Mouse (Mus musculus): ENCODE results near the gene Gstz1.
"Not testable (repeated sequence)": the region's sequence is repeated elsewhere in the genome, so short reads cannot be mapped to it uniquely, and the experiment has no call there.

The Gstz1 gene

DNA sequence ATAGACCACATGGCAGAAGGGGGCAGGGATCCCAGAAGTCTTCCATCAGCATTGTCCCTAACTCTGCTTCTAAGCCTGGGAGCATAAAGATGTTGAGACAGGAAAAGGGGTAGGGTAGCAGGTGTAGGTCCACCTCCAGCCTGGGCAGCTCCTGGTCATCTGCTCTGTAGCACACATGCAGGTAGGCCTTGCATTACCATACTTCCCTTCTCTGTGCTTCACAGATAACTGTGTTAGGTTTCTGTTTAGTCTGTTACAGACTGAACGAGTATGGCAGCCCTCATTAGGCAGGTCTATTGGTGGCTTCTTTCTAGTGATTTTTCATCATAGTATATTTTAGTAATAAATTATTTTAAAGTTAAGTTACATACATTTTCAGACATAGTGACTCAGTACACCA lies 13.3 kb downstream of the Gstz1 start:
- no peak for DNase-seq

DNA sequence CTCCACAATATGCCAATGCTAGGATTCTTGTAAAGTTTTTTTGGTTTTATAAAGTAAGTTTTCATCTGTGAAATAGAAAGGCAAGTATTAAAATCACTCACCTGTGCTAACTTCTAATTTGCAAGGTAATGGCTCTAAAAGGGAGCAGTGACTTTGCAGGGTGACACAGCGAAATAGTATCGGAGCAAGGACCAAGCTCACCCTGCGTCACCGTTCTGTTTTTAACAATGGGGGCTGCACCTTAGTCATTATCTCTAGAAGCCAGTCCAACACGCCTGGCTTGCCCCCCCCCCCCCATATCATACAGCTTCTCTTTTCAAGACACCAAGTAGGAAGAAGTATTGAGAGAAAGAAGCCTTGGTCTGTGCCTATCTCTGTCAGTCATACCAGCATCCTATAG lies 13.8 kb downstream of the Gstz1 start:
- peak; percentile 56 for DNase-seq

DNA sequence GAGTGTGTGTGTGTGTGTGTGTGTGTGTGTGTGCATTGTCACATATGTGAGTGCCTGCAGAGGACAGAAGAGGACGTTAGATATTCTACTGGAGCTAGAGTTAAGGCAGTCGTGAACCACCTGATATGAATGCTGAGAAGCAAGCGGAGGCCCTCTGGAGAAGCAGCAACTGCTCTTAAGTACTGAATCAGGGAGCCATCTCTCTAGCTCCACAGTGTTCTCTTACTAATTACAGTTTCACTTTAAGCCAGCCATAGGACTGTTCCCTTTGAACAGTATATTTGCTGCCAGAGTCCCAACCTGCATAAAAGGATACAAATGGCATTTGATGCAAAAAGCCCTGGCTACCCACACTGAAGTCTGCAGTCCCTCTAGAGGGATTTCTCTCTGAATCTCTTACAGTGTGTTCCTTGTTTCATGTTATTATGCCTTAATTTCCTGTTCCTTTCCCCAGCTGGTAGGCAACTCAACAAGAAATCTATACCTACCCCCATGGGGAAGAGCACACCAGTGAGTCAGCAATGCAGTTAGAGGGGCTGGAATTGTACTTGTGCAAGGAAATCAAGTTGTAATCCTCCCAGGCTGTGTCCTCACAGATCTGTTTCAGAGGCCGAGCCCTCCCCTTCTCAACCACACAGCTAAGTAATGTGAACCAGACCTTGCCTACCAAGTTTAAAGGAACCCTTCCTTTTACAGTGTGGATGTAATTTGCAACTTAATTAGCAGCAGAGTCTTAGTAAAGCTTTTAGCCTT lies 28.4 kb downstream of the Gstz1 start:
- DNase-seq: no peak

DNA sequence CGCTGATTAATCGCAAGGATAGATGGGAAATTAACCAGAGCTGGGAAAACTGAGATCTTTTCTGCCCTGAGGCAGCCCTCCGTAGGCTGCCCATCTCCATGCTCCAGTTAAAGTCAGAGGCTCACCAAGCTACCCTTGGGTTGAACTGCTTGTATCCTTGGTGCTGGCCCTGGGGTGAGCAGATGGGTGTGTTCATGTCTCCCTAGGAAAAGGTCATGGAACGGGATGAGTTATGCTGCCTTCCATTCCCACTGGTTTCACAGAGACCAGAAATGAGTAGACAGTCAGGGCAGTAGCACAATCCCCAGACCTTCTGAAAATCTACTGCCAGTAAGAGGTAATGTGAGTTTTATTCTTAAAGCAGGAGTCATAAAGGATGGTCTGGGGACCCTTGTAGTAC lies 30.7 kb downstream of the Gstz1 start:
- no peak for DNase-seq

DNA sequence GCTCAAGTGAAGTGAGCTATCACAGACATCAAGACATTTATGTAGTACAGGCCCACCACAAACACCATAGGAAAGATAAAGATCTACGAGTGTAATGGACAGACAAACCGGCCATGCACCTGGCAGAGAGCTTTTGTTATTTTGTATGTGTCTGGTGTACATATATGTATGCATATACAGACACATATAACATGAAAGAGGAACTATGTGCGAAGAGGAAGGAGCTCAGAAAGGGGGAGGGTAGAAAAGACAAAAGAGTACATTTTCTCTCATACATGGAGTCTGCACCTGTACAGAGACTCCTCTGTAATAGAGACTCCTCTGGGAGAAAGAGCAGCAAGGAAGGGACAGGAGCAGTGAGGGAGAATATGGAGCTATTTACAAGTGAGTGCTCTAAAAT lies 46.0 kb downstream of the Gstz1 start:
- DNase-seq: no peak

DNA sequence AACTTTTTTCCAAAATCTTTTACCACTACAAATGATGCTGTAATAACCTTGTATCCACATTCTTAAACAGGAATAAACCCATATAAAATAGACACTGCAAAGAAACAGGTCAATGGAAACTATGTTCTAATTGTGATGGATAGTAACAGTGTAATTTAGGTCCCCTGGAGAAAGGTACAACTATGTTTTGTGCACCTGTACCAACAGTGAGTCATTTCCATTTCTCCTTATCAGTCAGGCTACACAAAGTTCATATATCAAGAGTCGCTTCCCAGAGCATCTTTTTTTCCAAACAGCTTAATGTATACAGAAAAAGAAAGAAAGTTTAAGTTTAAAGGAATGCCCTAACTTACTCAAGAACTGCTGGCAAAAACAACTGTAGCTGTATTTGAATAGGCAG lies 48.1 kb downstream of the Gstz1 start:
- no peak for DNase-seq

DNA sequence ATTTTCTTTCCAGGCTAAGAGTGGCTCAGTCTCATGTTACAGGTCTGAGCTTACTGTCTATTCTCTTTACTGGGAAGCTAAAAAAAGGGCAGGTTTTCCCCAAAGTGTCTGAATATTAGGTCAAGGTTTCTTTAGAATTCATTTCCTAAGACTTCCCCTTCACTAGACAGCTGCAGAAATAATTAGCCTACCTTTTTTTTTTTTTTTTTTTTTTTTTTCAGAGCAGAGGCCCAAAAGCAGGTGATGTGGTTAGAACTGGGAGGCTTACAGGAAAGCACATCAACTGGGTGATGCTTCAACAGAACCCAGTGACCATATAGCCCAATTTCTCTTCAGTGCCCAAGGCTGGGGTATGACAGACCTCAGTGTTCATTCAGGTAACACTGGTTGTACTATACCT lies 49.3 kb downstream of the Gstz1 start:
- no peak for DNase-seq

DNA sequence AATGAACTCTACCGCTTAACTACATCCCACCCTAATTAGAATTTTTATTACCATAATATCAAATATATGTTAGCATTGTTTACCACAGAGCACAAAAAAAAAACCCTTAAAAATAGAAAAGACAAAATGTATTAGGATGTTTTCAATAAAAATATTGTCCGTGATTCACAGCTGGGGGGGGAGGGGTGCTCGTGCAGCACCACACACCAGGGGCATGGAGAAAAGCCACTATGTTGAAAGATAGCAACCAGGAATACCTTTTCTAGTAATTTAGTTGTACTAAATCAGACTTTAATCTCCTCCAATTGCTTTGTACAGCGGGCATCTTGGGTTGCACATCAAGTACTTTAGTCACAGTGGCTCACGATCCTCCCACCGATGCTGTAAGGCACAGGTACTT lies 51.8 kb downstream of the Gstz1 start:
- no peak for DNase-seq

DNA sequence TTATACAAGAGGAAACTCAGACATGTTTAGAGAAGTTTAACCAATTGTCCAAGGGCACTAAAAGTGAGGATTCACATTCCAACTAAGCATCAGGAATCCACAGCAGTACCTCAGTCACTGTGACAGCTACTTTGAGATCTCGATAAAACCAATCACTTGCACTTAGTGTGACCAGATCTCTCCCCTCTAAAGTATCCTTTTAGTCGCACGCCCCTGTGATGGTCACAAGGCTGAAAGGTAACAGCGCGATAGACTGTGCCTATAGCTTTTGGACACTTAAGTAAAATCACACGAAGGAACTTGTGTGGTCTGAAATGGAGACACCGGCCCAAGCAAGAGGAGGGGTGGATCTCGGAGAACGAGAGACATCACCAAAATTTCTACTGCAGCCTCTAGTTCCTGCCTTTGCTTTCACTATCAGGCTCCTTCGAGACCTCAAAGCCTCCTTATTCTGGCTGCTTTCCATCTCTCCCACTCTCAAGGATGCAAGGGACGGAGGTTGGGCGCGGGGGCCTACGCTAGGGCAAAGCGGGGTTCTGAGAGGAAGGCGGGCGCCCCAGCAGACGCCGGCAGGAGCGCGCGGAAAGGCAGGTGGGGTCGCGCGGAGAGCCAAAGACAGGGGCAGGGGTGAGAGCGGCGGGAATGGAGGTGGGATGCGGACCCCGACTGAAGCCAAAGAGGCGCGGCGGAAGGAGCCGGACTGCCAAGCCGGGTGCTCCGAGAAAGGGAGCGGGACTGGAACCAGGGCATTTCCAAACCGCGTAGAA lies 52.4 kb downstream of the Gstz1 start, which contains the start of gene Samd15:
Gene Samd15 (plus strand): TSS at position 518 of the 767 bp plus-strand sequence.
- DNase-seq: peak; percentile 17

DNA sequence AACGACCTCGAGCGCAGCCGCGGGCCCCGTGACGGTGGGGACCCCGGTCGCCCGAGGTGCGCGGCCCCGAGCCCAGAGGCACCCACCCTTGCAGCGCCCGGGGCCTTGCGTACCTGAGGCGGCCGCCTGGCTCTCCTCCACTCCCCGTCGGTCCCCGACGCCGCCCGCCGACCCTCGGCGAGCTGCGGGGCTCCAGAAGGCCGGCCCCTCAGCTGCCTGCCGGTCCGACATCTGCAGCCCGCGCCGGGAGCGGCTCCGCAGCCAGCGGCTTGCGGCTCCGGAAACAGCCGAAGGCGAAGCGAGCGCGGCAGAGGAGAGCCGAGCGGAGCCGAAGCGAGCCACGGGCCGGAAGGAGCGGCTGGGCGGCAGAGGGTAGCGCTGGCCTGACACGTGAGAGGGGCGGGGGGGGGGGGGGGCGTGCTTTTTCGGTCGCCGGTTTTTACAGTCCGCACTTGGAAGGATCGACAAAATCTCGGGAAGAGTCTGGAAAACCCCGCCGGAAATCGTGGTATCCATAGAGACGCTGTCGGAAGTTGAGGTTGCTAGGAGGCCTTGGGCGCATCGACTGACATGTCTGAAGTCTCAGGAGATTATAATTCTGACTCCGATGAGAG lies 53.1 kb downstream of the Gstz1 start, which contains the start of gene Tmed8:
Gene Tmed8 (minus strand): TSS at position 482 of the 614 bp plus-strand sequence.
- peak; percentile 68 for DNase-seq

DNA sequence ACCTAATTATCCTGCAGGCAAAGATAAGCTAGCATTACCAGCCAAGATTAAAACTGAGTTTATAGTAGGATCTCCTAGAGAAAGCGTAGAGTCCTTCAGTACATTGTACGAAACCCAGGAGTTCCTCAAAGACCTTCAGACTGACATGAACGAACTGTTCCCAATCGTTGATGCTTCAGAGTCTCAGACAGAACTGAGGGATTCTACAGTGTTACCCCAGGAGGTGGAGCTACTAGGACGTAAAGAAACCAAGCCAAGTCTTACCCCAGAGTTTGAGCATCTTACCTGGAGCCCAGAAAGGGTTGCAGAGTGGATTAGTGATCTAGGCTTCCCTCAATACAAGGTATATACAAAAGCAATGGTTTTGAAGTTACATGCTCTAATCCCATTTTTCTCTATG lies 54.7 kb downstream of the Gstz1 start:
- no peak for DNase-seq

DNA sequence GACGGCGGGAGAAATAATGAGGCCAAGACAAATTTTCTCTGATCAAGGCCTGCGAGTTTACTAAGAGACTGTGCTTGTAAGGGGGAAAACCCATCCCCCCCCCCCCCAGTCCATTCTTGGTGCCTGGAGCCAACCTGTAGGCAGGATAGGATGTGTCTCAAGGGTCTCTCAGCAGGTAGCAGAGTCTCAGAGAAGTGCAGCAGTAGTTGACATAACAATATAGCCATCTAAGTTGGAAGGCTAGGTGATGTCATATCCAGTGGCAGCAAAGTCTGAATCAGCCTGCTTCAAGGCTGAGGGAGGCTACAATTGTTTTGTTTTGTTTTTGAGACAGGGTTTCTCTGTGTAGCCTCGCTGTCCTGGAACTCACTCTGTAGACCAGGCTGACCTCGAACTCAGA lies 58.8 kb downstream of the Gstz1 start:
- not testable (repeated sequence) for DNase-seq

DNA sequence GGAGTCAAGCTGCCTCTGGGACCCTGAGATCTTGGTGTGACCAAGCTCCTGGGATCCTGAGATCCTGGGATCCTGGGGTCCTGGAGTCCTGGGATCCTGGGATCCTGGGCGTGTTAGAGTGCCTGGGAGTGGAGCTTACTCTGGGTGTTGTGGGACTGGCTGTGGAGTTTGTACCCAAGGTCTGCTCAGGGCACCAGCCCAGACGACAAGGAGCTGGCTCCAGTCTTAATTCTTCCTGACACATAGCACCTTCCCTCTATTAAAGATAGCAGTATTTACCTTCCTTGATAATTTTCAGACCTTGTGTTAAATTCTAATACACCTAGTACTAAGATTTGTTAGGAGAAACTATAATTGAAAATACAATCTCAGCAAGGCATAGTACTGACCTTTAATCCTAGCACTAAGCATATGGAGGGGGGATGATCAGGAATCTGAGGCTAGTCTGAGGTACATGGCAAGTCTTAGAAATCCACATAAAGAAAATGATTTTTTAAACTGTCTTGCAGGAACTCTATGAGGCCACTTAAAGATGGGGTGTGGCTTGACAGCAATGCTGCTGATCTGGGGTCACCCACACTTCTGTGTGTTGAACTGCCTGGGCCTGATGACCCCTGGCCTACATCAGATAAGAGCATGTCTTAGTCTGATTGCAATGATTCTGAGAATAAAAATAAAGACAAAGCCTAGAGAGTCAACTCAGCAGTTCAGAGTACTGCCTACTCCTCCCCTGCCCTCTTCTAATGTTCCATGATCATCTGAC lies 66.1 kb downstream of the Gstz1 start:
- DNase-seq: no peak
